Mouse (Mus musculus) layer of hippocampus, postnatal 36 days (tissue): ENCODE measurements around the gene Ttll5. TPM values are rescaled to one million over a fixed set of nuclear protein-coding genes. Genes with fewer than 3 reads are reported as not detected.
A peak's percentile ranks its signal among the peaks of the same experiment; 100 is the strongest.

ENCODE experiments used
- DNase-seq, 2 experiments: peaks; one replicate each; pipeline ENCODE4 v3.0.0; 2022
- total RNA-seq, 2 experiments: library from RNA; stranded (reverse); gene quantifications; 2 replicates each; pipeline ENCODE4 v1.2.3; 2021

Ttll5 gene
- total RNA-seq, 2 experiments from 2014 or later: 48.0 to 58.4 TPM

GRCm38 (mm10) chr12:86056976-86057375 is 232.5 kb downstream of the Ttll5 start:
- no peak for DNase-seq

GRCm38 (mm10) chr12:86057516-86057915 is 233.1 kb downstream of the Ttll5 start:
- no peak for DNase-seq

- DNase-seq: no peak
These were observed 234.9 kb downstream of the Ttll5 start for GRCm38 (mm10) chr12:86059341-86059740.

DNA sequence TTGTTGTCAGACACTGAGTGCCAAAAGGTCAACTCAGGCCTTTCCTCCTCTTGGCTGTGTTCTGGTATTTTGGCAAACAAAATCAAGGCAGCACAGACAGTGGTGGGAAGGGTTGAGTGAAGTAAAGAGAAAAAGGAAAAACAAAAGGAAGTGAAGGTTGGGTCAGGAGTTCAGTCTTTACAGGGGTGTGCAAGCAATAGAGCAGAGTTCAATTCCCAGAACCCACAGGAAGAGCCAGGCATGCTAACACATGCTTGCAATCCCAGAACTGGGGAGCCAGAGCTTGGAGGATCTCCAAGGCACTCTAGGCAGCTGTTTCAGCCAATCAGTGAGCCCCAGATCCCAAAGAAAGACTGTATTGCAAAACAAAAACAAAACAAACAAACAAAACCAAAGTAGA is 240.3 kb downstream of the Ttll5 start:
- no peak for DNase-seq

GRCm38 (mm10) chr12:86071432-86071831 is 247.0 kb downstream of the Ttll5 start:
- peak in 1 of 2 experiments; percentile 34 for DNase-seq

DNA sequence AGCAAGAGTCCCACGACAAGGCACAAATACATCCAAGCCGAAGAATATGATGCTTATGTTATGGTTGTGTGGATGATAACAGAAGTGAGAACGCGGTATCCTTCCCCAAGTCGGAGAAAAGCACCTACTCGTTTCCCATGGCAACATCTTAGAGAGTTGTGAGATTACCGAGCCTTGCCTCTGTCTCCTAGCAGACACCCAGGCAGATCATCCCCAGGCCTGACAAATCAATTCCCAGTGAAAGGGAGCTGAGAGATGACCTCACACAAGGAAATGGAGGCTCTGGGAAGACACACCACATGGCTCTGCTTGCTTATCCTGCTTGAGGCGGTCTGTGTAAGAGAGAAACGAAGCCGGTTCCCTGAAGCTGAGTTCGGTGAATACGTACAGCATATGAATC is 250.2 kb downstream of the Ttll5 start:
- DNase-seq: no peak

GRCm38 (mm10) chr12:86075358-86075757 is 250.9 kb downstream of the Ttll5 start:
- DNase-seq: no peak

DNA sequence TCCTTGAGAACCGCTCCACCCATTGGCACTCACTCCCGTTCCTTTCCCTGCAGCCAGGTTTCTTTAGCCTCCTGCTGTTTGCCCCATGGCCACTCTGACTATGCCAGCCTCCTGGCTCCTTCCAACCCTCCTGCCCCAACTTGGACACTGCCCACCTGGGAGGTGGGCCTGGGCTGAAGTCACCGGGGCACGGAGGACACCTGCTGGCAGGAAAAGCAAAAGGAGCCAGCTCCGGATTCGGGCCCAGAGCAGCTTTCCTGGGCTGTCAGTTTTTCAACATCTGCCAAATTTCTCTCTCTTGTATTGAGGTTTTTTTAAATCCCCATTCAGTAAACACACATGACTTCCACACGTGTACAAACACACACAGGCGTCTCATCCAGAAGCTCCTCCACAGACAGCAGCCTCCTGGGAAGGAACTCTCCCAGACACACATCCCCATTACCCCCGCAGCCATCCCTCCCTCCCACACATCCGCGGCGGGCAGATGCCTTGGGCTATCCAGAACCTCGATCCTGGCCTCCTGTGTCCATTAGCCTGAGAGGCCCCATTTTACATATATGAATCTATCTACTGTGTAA is 252.0 kb downstream of the Ttll5 start:
- peak in 1 of 2 experiments; percentile 38 for DNase-seq

DNA sequence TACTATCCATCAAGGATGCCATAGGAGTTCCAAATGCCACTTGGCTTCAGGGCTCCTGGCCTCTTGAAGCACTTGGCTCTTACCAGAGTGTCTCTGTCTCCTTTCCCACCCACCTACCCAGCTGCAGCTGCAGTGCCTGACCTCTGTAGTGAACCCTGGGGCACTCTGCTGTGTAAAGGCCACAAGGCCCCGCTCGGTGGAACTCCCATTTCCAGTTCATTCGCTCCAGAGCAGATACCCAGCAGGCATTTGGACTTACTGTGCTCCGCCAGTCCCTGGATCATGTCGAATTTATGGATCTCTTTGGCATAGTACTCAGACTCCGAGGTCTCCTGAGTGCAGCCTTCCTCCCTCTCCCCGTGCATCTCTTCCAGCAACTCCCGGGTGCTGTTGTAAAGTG is 252.9 kb downstream of the Ttll5 start:
- no peak for DNase-seq

DNA sequence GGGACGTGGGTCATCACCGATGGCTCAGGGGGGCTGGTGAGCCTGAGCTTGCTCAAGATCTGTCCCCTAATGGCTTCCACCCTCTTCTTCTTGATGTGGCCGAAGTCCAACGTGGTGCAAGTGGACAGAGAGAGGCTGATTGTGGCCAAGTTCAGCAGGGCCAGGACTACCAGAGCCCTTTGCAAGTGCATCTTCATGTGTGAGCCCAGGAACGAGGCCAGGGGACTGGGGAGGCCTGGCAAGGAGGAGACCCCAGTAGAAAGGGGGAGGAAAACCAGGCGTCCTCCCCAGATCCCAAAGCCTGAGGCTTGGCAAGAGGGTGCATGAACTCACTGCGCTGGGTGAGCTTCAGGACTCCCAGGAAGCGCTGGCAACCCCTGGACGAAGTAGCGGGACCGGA is 253.3 kb downstream of the Ttll5 start:
- DNase-seq: no peak

DNA sequence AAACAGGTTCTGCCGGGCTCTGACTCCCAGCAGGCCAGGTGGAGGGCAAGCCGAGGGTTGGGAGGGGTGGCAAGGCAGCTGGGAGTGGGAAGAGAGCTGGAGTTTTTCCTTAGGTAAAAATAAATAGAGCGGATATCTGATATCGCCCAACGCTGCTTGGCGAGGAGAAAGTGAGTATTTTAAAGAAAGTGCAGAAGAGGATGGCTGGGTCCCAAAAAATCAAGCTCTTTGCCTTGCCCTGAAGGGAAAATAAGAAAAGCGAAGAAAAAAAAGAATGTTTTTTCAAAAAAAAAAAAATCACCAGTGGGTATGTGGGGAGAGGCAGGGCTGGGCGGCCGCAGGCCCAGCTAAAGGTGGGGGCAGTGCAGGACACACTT is 253.7 kb downstream of the Ttll5 start:
- no peak for DNase-seq

- DNase-seq: peak in 1 of 2 experiments; percentile 31
These were observed 254.2 kb downstream of the Ttll5 start, which contains the start of gene Tgfb3 for GRCm38 (mm10) chr12:86078553-86079201. Gene Tgfb3, minus strand, starts transcription at chr12:86079041.

- peak; percentile 90 to 92 for DNase-seq
These were observed 254.8 kb downstream of the Ttll5 start for GRCm38 (mm10) chr12:86079202-86079667.

- peak; percentile 71 to 81 for DNase-seq
These were observed 258.1 kb downstream of the Ttll5 start, which contains the start of gene Ift43 for GRCm38 (mm10) chr12:86082481-86083012. Gene Ift43, plus strand, starts transcription at chr12:86082541.

- no peak for DNase-seq
These were observed 261.4 kb downstream of the Ttll5 start for GRCm38 (mm10) chr12:86085873-86086272.

- no peak for DNase-seq
These were observed 262.1 kb downstream of the Ttll5 start for GRCm38 (mm10) chr12:86086550-86086949.

DNA sequence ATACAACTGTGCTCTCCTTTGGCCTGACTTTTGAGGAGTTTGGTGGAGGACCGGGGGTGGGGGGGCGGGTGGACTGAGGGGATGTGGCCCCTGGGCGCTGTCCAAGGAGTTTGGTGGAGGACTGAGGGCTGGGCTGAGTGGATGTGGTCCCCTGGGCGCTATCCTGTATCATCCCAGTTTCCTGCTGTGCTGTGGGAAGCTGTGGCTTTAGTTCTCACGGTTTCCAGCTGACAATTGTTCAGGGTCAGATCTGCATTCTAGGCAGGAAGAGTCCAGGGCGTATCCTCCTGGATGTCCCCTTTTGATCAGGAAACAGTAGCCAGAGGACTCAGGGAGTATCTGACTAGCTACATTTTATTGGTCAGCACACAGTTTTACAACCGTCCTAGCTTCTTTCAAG is 263.6 kb downstream of the Ttll5 start:
- DNase-seq: no peak

DNA sequence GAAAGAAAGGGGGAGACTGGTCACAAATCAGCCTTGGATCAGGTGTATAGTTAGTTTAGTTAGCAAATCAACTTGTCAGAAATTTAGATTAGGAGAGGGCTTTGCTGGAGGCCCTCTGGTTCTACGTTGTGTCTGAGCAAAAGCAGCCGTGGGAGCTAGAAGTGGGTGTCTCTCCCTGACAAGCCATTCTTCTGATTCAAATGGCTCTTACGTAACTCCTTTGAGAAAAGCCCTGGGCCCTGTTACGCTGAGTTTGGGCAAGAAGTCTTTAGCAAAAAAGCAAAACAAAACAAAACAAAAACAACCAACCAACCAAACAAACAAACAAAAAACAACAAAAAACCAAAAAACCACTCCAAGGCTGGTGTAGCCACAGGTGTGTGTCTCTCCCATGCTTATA is 266.3 kb downstream of the Ttll5 start:
- no peak for DNase-seq

GRCm38 (mm10) chr12:86091601-86092132 is 267.2 kb downstream of the Ttll5 start:
- no peak for DNase-seq

- no peak for DNase-seq
These were observed 269.6 kb downstream of the Ttll5 start for GRCm38 (mm10) chr12:86094075-86094474.

DNA sequence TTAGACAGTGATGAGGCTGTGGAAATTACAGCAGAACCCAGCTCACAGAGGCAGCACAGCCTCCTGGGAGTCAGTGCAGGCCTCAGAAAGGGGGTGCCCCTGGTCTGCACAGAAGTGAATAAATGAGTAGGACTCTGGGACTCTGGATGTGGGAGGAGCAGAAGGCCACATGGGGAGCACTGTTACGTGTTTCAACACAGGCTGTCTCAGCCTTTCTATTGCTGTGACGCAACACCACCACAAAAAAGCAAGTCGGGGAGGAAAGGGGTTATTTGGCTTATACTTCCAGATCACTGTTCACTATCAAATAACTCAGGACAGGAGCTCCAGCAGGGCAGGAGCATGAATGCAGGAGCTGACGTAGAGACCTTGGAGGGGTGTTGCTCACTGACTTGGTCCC is 271.3 kb downstream of the Ttll5 start:
- no peak for DNase-seq

DNA sequence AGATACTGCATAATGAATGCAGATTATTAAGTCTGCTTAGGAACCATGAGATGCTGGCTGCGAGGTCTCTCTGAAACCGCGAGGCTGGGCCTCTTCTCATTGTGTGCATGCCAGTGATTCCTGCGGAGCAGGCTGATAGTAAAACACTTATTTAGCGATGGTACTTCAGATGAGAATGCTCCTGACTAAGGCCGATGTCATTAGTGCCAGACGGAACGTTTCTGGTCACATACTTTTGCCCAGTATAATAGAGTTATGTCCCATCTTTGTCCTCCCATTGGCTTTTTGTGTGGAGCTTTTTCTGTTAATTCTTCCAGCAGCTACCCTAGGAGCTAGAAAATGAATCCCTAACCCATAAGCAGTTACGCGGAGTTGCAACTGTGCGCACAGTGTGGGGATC is 273.3 kb downstream of the Ttll5 start:
- DNase-seq: no peak

- no peak for DNase-seq
These were observed 276.3 kb downstream of the Ttll5 start for GRCm38 (mm10) chr12:86100711-86101110.

DNA sequence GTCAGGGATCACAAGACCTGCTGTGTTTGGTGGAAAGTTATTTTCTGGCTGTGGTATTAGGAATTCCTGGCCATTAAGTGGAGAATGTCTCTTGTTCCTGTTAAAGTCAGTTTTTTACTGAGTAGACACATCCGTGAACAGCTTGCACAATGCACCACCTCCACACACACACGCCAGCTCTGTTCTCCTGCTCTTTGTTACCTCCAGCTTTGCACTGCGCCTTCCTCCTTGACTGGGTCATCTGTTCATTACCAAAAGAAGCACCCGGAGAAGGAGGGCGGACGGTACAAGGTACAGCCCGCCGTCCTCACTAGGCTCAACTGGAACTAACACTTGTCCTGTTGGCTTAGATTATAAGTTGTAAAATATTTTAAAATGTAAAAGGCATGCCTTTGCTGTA is 278.2 kb downstream of the Ttll5 start:
- DNase-seq: no peak
